Mouse (Mus musculus) hindbrain, embryonic 16.5 days (tissue): ENCODE data around the gene Ryr2. TPM values are rescaled to one million over a fixed set of nuclear protein-coding genes. Genes with fewer than 3 reads are reported as not detected.

Experiments used
- ATAC-seq: fragments of 200-750 bp; cut with Nextera tagmentation; 2 replicates; pipeline ENCODE4 v1.8.0; 2017; ENCODE audit warnings: moderate TSS enrichment, moderate library complexity
- H3K27ac ChIP-seq: fragments of 300-500 bp; sonication (generic); 2 replicates; pipeline ENCODE4 v1.5.1; 2014; ENCODE audit warnings: low read depth, mild to moderate bottlenecking, control low read depth, low read length, moderate library complexity
- H3K27me3 ChIP-seq: fragments of 300-500 bp; sonication (generic); replicated peaks from 2 replicates; pipeline ENCODE4 v1.6.1; 2014; ENCODE audit warnings: low read length; ENCODE audit not compliant: control insufficient read depth, insufficient read depth
- H3K36me3 ChIP-seq: fragments of 300-500 bp; sonication (generic); 2 replicates; pipeline ENCODE4 v1.6.1; 2014; ENCODE audit warnings: mild to moderate bottlenecking, low read length, moderate library complexity, mixed read lengths; ENCODE audit not compliant: control insufficient read depth, insufficient read depth
- H3K4me1 ChIP-seq: fragments of 300-500 bp; sonication (generic); 2 replicates; pipeline ENCODE4 v1.6.1; 2014; ENCODE audit warnings: low read depth, low read length; ENCODE audit not compliant: control insufficient read depth, insufficient read depth
- H3K4me2 ChIP-seq: fragments of 300-500 bp; sonication (generic); 2 replicates; pipeline ENCODE4 v1.6.1; 2014; ENCODE audit warnings: mild to moderate bottlenecking, low read length, control low read depth, moderate library complexity
- H3K4me3 ChIP-seq: fragments of 300-500 bp; sonication (generic); 2 replicates; pipeline ENCODE4 v1.5.1; 2014; ENCODE audit warnings: mild to moderate bottlenecking, low read length, control low read depth, moderate library complexity
- H3K9ac ChIP-seq: fragments of 300-500 bp; sonication (generic); 2 replicates; pipeline ENCODE4 v1.6.1; 2014; ENCODE audit warnings: low read depth, mild to moderate bottlenecking, control low read depth, low read length, moderate library complexity
- H3K9me3 ChIP-seq: fragments of 300-500 bp; sonication (generic); 2 replicates; pipeline ENCODE4 v1.6.1; 2014; ENCODE audit warnings: mild to moderate bottlenecking, low read length, moderate library complexity; ENCODE audit not compliant: control insufficient read depth
- WGBS: fragments of 180-500 bp; shearing (Covaris S2); extraction: QIAGEN DNeasy Blood & Tissue Kit; methylation state at CpG from one replicate; pipeline ENCODE4 v1.1.7; 2014; 5-methylcytosine and 5-hydroxymethylcytosine counted together
- polyA plus RNA-seq: library from polyadenylated mRNA; unstranded; fragments of >200 nt; fragmentation: Nextera tagmentation; extraction: Ambion mirVana; gene quantifications from 2 replicates; pipeline ENCODE4 v1.2.1, GENCODE M21; 2015

Gene Ryr2
- polyA plus RNA-seq, 1 experiment from 2014 or later = 5.0 TPM

GRCm38 (mm10) chr13:11869971-11870370, 236.8 kb downstream of the Ryr2 start:
- H3K36me3 ChIP-seq = no peaks in the 10 kb centered on the region
- H3K4me2 ChIP-seq = no peak overlapping the region
- H3K9me3 ChIP-seq = no peaks in the 10 kb centered on the region
- no peak overlapping the region for H3K27ac ChIP-seq
- no peaks in the 10 kb centered on the region for H3K27me3 ChIP-seq
- ATAC-seq = no peak
- WGBS = 93% methylated on average over 1 of the region's 1 CpGs
- no peaks in the 10 kb centered on the region for H3K4me1 ChIP-seq
- H3K9ac ChIP-seq = no peak overlapping the region
- no peak overlapping the region for H3K4me3 ChIP-seq

- ATAC-seq = no peak
- WGBS = 86% methylated on average over 2 of the region's 2 CpGs
- no peak overlapping the region for H3K4me2 ChIP-seq
Observed at GRCm38 (mm10) chr13:11869486-11869885, 237.3 kb downstream of the Ryr2 start.

GRCm38 (mm10) chr13:11868979-11869378, 237.8 kb downstream of the Ryr2 start:
- no peaks in the 10 kb centered on the region for H3K36me3 ChIP-seq
- no peaks in the 10 kb centered on the region for H3K27me3 ChIP-seq
- peak; percentile 80 for ATAC-seq
- no peaks in the 10 kb centered on the region for H3K9me3 ChIP-seq
- H3K4me2 ChIP-seq = no peak overlapping the region
- WGBS = 73% methylated on average over 2 of the region's 2 CpGs
- H3K27ac ChIP-seq = no peak overlapping the region
- H3K9ac ChIP-seq = no peak overlapping the region
- no peak overlapping the region for H3K4me3 ChIP-seq
- H3K4me1 ChIP-seq = no peaks in the 10 kb centered on the region

More at GRCm38 (mm10) chr13:11869486-11869885, 237.3 kb downstream of the Ryr2 start:
- H3K4me1 ChIP-seq = no peaks in the 10 kb centered on the region
- H3K9me3 ChIP-seq = no peaks in the 10 kb centered on the region
- H3K4me3 ChIP-seq = no peak overlapping the region
- H3K27me3 ChIP-seq = no peaks in the 10 kb centered on the region
- no peaks in the 10 kb centered on the region for H3K36me3 ChIP-seq
- H3K9ac ChIP-seq = no peak overlapping the region
- H3K27ac ChIP-seq = no peak overlapping the region

GRCm38 (mm10) chr13:11868056-11868455, 238.7 kb downstream of the Ryr2 start:
- H3K9ac ChIP-seq = no peak overlapping the region
- H3K4me2 ChIP-seq = no peak overlapping the region
- no peak for ATAC-seq
- H3K27ac ChIP-seq = no peak overlapping the region
- no peaks in the 10 kb centered on the region for H3K36me3 ChIP-seq
- H3K4me3 ChIP-seq = no peak overlapping the region
- H3K4me1 ChIP-seq = no peaks in the 10 kb centered on the region
- H3K27me3 ChIP-seq = no peaks in the 10 kb centered on the region
- H3K9me3 ChIP-seq = no peaks in the 10 kb centered on the region
- 79% methylated on average over 7 of the region's 7 CpGs for WGBS

- Histone ChIP-seq H3K36me3 (no peaks in the 10 kb centered on the region), H3K27ac (no peak overlapping the region), H3K9ac (no peak overlapping the region), H3K4me1 (no peaks in the 10 kb centered on the region), H3K4me3 (no peak overlapping the region), H3K27me3 (no peaks in the 10 kb centered on the region), H3K9me3 (no peaks in the 10 kb centered on the region), H3K4me2 (no peak overlapping the region)
- ATAC-seq = no peak
- WGBS = 80% methylated on average over 3 of the region's 3 CpGs
Observed at GRCm38 (mm10) chr13:11865261-11865660, 241.5 kb downstream of the Ryr2 start.

GRCm38 (mm10) chr13:11851691-11852090, 255.1 kb downstream of the Ryr2 start:
- Histone ChIP-seq H3K36me3 (no peaks in the 10 kb centered on the region), H3K4me1 (no peaks in the 10 kb centered on the region), H3K9ac (no peak overlapping the region), H3K27ac (no peak overlapping the region), H3K9me3 (no peaks in the 10 kb centered on the region), H3K4me2 (no peak overlapping the region), H3K4me3 (no peak overlapping the region), H3K27me3 (no peaks in the 10 kb centered on the region)
- 85% methylated on average over 3 of the region's 3 CpGs for WGBS
- no peak for ATAC-seq

- Histone ChIP-seq H3K27me3 (no peaks in the 10 kb centered on the region), H3K27ac (no peak overlapping the region), H3K4me1 (no peaks in the 10 kb centered on the region), H3K4me2 (no peak overlapping the region), H3K36me3 (no peaks in the 10 kb centered on the region), H3K9me3 (no peaks in the 10 kb centered on the region), H3K9ac (no peak overlapping the region), H3K4me3 (no peak overlapping the region)
- WGBS = 92% methylated on average over 1 of the region's 1 CpGs
- ATAC-seq = no peak
Observed at GRCm38 (mm10) chr13:11843889-11844288, 262.9 kb downstream of the Ryr2 start.

- no peak overlapping the region for H3K9ac ChIP-seq
- no peaks in the 10 kb centered on the region for H3K36me3 ChIP-seq
- 93% methylated on average over 3 of the region's 3 CpGs for WGBS
- H3K27ac ChIP-seq = no peak overlapping the region
- H3K4me1 ChIP-seq = no peaks in the 10 kb centered on the region
- no peak overlapping the region for H3K4me2 ChIP-seq
- no peaks in the 10 kb centered on the region for H3K27me3 ChIP-seq
- H3K4me3 ChIP-seq = no peak overlapping the region
- ATAC-seq = no peak
- no peaks in the 10 kb centered on the region for H3K9me3 ChIP-seq
Observed at GRCm38 (mm10) chr13:11837870-11838269, 268.9 kb downstream of the Ryr2 start.

GRCm38 (mm10) chr13:11837152-11837551, 269.6 kb downstream of the Ryr2 start:
- Histone ChIP-seq H3K36me3 (no peaks in the 10 kb centered on the region), H3K27me3 (no peaks in the 10 kb centered on the region), H3K4me2 (no peak overlapping the region), H3K9ac (no peak overlapping the region), H3K4me1 (no peaks in the 10 kb centered on the region), H3K9me3 (no peaks in the 10 kb centered on the region), H3K4me3 (no peak overlapping the region), H3K27ac (no peak overlapping the region)
- 83% methylated on average over 4 of the region's 4 CpGs for WGBS
- no peak for ATAC-seq
